Mouse (Mus musculus) spleen, adult 2 months (tissue): Measurements from ENCODE around the gene Heatr6. TPM values are rescaled to one million over a fixed set of nuclear protein-coding genes. Genes with fewer than 3 reads are reported as not detected.

Experiments
- DNase-seq, 2 experiments: peaks; one replicate each; pipeline versions ENCODE4 v3.0.0 to v3.0.0-alpha.2; 2012 to 2021; ENCODE audit warnings: low spot score in 2 of 2, low read depth in 1 of 2
- H3K27ac ChIP-seq: fragments of 200-500 bp; 2 replicates; pipeline ENCODE4 v1.5.1; 2012; ENCODE audit warnings: low read length, inconsistent platforms; ENCODE audit not compliant: insufficient read depth
- H3K27me3 ChIP-seq: fragments of 200-500 bp; 2 replicates; pipeline ENCODE4 v1.6.1; 2012; ENCODE audit warnings: mild to moderate bottlenecking, moderate library complexity, low read length, inconsistent platforms; ENCODE audit not compliant: control insufficient read depth, insufficient read depth
- H3K36me3 ChIP-seq: fragments of 200-500 bp; 2 replicates; pipeline ENCODE4 v1.6.1; 2012; ENCODE audit warnings: mild to moderate bottlenecking, low read length, inconsistent platforms; ENCODE audit not compliant: control insufficient read depth, insufficient read depth
- H3K4me1 ChIP-seq: fragments of 200-500 bp; 2 replicates; pipeline ENCODE4 v1.6.1; 2011; ENCODE audit warnings: inconsistent platforms; ENCODE audit not compliant: control insufficient read depth, insufficient read depth, insufficient read length
- H3K4me3 ChIP-seq: fragments of 200-500 bp; 2 replicates; pipeline ENCODE4 v1.5.1; 2011; ENCODE audit warnings: mild to moderate bottlenecking, inconsistent platforms; ENCODE audit not compliant: insufficient read depth, insufficient read length; ENCODE audit errors: extremely low read depth
- CTCF ChIP-seq: fragments of 200-500 bp; IDR thresholded peaks from 2 replicates; pipeline ENCODE4 v1.5.1; 2011; ENCODE audit warnings: mild to moderate bottlenecking, inconsistent platforms; ENCODE audit not compliant: insufficient read depth, insufficient read length, insufficient replicate concordance; ENCODE audit errors: extremely low read depth
- POLR2A ChIP-seq: fragments of 200-500 bp; IDR thresholded peaks from 2 replicates; pipeline ENCODE4 v1.6.1; 2011; ENCODE audit warnings: low read depth, low read length, inconsistent platforms
- WGBS: fragments of 180-500 bp; shearing (Covaris S2); methylation state at CpG from one replicate; pipeline ENCODE4 v1.1.7; 2018; 5-methylcytosine and 5-hydroxymethylcytosine counted together
- polyA plus RNA-seq: library from polyadenylated mRNA; depleted of rRNA; stranded (reverse); fragments of >200 nt; gene quantifications from 2 replicates; pipeline ENCODE4 v1.2.3, GENCODE M21; 2012

The Heatr6 gene
- polyA plus RNA-seq, 1 experiment: 18.2 TPM

- Histone ChIP-seq H3K4me3 (no peak overlapping the region), H3K4me1 (no peaks in the 10 kb centered on the region), H3K27ac (no peak overlapping the region), H3K36me3 (no peaks in the 10 kb centered on the region), H3K27me3 (no peaks in the 10 kb centered on the region)
- no peak for TF ChIP-seq CTCF
- no peak for TF ChIP-seq POLR2A
- DNase-seq: no peak
These were observed 32.7 kb upstream of the Heatr6 start for GRCm38 (mm10) chr11:83720766-83721165.

DNA sequence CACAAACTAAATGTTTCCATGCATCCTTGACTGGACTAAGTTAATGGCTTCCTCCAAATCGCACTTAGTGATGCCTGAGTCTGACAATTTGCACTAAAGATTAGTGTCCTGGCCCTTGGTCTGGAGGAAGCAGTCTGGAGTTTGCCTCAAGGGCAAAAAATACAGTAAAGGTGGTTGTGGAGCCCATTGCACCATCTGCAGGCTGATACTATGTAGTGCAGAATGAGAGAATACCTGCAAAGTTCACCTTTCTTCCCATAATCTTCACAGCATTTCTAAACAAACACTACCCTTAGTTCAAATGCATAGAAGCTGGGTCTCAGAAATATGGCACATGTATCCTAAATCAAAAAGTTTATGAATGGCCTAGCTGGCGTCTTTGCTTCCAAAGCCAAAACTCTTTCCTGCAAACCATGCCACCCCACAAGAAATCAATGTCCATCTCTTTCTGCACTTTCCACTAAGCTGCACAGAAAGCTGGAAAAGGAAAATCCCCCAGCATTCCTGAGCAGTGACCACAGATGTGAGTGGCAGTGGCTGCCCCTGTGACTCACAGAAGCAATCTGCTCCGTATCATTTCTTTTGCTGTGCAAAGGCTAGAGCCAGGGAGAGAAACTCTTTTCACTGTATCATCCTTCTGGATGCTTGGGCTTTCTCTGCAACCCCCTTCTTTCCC, 24.6 kb upstream of the Heatr6 start:
- H3K36me3 ChIP-seq: no peaks in the 10 kb centered on the region
- DNase-seq: no peak
- TF ChIP-seq POLR2A: no peak
- peak; percentile 35; the same call in 1 of the 2 replicates for TF ChIP-seq CTCF
- WGBS: 63% methylated on average over 3 of the region's 3 CpGs
- H3K27me3 ChIP-seq: no peaks in the 10 kb centered on the region
- no peaks in the 10 kb centered on the region for H3K4me1 ChIP-seq
- no peak overlapping the region for H3K4me3 ChIP-seq
- no peak overlapping the region for H3K27ac ChIP-seq

DNA sequence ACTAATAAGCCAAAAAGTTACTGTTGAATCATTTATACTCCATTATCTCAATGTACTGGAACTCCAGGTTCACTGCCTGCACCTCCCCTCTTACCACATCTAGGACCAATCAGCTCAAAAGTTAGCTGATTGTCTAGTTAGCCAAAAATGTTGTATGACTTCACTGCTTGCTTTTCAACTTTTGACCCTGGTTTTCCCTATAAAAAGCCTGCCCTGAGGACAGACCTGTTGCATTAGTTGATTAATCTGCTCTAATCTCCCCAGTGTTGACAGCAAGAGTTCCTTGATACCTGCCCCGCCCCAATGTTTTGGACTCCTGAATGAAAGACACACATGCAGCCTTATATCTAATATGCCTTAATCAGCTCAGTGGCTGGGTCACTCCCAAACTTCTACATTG, 22.4 kb upstream of the Heatr6 start:
- no peak for DNase-seq
- H3K27me3 ChIP-seq: no peaks in the 10 kb centered on the region
- TF ChIP-seq CTCF (no peak), POLR2A (no peak)
- H3K4me1 ChIP-seq: peaks cover 6% of the 10 kb centered on the region; the same call in 1 of the 2 replicates
- H3K27ac ChIP-seq: no peak overlapping the region
- WGBS: 89% methylated on average over 1 of the region's 1 CpGs
- H3K36me3 ChIP-seq: no peaks in the 10 kb centered on the region
- H3K4me3 ChIP-seq: no peak overlapping the region

GRCm38 (mm10) chr11:83733071-83733640, 20.3 kb upstream of the Heatr6 start:
- TF ChIP-seq POLR2A: no peak
- TF ChIP-seq CTCF: peak; percentile 13; the same call in 1 of the 2 replicates
- DNase-seq: peak in 1 of 2 experiments; percentile 47

DNA sequence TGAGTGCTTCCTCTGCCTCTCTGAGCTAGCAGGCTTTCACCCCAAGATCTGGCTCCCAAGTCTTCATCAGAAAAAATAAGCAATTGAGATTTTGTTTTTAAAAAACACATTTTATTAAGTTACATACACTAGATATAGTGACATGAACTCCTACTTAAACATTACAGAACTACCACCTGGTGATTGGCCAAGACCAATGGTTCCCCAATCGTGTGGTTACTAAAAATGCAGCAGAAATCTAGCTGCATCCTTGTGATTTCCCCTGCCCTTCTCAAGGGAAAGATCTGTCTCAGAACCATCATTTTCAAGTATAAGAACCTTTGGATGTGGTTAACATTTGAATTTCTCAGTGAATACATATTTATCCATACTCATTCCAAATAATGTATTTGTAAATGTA, 19.3 kb upstream of the Heatr6 start:
- H3K27me3 ChIP-seq: no peaks in the 10 kb centered on the region
- H3K27ac ChIP-seq: no peak overlapping the region
- TF ChIP-seq CTCF: no peak
- TF ChIP-seq POLR2A: no peak
- no peak for DNase-seq
- peaks cover 19% of the 10 kb centered on the region for H3K4me1 ChIP-seq
- no peaks in the 10 kb centered on the region for H3K36me3 ChIP-seq
- H3K4me3 ChIP-seq: no peak overlapping the region
- 53% methylated on average over 1 of the region's 1 CpGs for WGBS

More at GRCm38 (mm10) chr11:83733071-83733640, 20.3 kb upstream of the Heatr6 start:
- Histone ChIP-seq H3K36me3 (no peaks in the 10 kb centered on the region), H3K27ac (no peak overlapping the region), H3K4me1 (peaks cover 13% of the 10 kb centered on the region), H3K4me3 (no peak overlapping the region), H3K27me3 (no peaks in the 10 kb centered on the region)
- WGBS: 72% methylated on average over 5 of the region's 5 CpGs

GRCm38 (mm10) chr11:83735881-83736280, 17.6 kb upstream of the Heatr6 start:
- no peak for DNase-seq
- Histone ChIP-seq H3K36me3 (no peaks in the 10 kb centered on the region), H3K27me3 (no peaks in the 10 kb centered on the region), H3K4me1 (peaks cover 19% of the 10 kb centered on the region), H3K27ac (no peak overlapping the region), H3K4me3 (no peak overlapping the region)
- 72% methylated on average over 2 of the region's 2 CpGs for WGBS
- no peak for TF ChIP-seq CTCF
- TF ChIP-seq POLR2A: no peak

GRCm38 (mm10) chr11:83737109-83737558, 16.4 kb upstream of the Heatr6 start:
- DNase-seq: peak; percentile 46 to 86
- Histone ChIP-seq H3K27ac (peak overlapping the region; percentile 81), H3K4me3 (no peak overlapping the region), H3K27me3 (no peaks in the 10 kb centered on the region), H3K4me1 (peaks cover 25% of the 10 kb centered on the region), H3K36me3 (no peaks in the 10 kb centered on the region)
- no peak for TF ChIP-seq POLR2A
- TF ChIP-seq CTCF: no peak
- 21% methylated on average over 3 of the region's 3 CpGs for WGBS
